Mouse (Mus musculus): Measurements from ENCODE around the gene Acadl. TPM values are rescaled to one million over a fixed set of nuclear protein-coding genes. Genes with fewer than 3 reads are reported as not detected.
A peak's percentile ranks its signal among the peaks of the same experiment; 100 is the strongest.

Acadl gene
- 10 to 100 TPM; 27.1 to 33.1 TPM for total RNA-seq (2021)
- long read RNA-seq, experiment 1, transcript Acadl-201 (11 exons, 1,916 nt), result major isoform, 31 of 39 reads
- long read RNA-seq, experiment 1, partial matches to known transcripts, result 6 of 39 reads
- long read RNA-seq, experiment 1, other reads (novel, unspliced or antisense), result 2 of 39 reads
- long read RNA-seq, experiment 2, transcript Acadl-201 (11 exons, 1,916 nt), result major isoform, 21 of 28 reads
- long read RNA-seq, experiment 2, partial matches to known transcripts, result 7 of 28 reads
- long read RNA-seq, experiment 2, other reads (novel, unspliced or antisense), result 0 of 28 reads

DNA sequence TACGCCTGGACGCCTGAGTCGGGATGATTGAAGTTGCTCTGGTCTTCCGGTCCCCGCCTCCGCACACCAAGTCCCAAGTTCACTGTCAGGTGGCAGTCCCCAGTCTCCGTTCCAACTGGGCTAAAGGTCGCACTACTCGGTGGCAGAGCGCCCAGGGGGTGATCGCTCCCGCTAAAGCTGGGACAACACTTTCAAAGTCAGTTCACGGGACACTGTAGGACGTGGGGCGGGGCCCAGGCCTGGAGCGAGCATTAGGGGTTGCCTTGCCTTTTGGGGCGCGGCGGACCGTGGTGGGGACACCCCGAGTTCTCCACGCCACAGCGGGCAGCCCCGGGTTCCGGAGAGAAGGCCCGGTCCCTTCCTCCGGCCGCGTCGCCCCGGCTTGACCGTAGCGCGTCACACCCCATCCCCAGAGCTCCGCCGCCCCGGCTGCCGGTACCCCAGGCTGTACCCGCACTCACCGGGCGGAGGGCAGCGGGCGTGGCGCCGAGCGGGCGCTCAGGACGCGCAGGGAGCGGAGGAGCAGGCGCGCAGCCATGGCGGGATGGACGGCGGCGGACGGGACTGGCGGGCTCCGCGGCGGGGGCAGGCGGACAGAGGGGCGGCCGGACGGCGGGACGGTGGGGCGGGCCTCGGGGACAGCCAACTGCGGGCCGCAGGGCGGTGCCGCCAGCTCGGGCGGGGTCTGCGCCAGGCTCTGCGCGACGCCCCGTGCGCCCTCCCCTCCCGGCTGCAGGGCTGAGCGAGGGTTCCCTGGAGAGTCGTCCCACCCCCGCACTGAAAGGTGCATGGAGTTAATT lies at the start of gene Acadl:
Gene Acadl, minus strand, starts transcription at position 566 of the 800 bp plus-strand sequence.
- intact Hi-C loops (cut with DNase I), result no loop called here
- peak; percentile 60 to 72 for DNase-seq (ENCODE audit: low spot score in 2 of 2)

GRCm38 (mm10) chr1:66912305-66912704 lies 49.2 kb upstream of the Acadl start:
- DNase-seq (ENCODE audit: low spot score in 2 of 2), result no peak
- intact Hi-C loops (cut with DNase I), result no loop called here

GRCm38 (mm10) chr1:66902566-66902965 lies 39.5 kb upstream of the Acadl start:
- no peak for DNase-seq (ENCODE audit: low spot score in 2 of 2)
- intact Hi-C loops (cut with DNase I), result no loop called here

DNA sequence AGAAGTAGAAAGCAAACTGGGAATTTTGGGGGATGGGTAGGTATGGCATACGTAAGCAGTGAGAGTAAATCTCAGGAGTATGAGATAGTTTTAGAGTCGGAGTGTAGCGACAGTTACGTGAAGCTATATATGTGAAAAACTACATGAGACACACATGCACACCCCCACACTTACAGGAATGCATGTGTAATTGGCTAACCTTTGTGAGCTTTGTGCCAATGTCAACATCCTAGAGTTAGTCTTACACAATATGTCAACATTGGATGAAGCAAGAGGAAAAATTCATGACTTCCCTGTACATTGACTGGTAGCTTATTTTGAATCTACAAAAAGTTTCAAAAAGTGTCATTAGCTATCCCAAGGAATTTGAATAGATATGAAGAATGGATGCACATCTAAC lies 37.9 kb upstream of the Acadl start:
- DNase-seq (ENCODE audit: low spot score in 2 of 2), result no peak
- intact Hi-C loops (cut with DNase I), result no loop called here

DNA sequence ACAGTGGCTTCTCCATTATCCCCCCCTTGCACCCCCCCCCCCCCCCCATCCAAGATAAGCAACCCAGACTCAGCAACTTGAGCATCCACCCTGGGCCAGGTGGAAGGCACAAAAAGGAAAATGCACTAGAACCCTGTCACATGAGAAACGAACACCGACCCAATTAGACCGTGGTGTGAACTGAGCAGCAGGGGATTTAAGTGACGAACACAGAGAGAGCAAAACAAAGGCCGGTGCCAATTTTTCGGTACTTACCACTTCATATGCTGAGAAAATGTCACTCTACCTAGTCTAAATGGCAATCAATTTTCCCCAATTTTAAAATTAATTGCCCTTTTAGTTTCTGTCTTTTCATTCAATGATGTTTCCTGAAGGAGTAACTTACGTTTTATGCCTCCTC lies 35.2 kb upstream of the Acadl start:
- intact Hi-C loops (cut with DNase I), result no loop called here
- no peak for DNase-seq (ENCODE audit: low spot score in 2 of 2)

- intact Hi-C loops (cut with DNase I), result loop anchor here (2.0 kb wide), 1 partner anchor 96 kb away; no protein-coding TSS in a partner anchor
- DNase-seq (ENCODE audit: low spot score in 2 of 2), result peak in 1 of 2 experiments; percentile 6
Observed at GRCm38 (mm10) chr1:66896556-66896955, 33.5 kb upstream of the Acadl start.

DNA sequence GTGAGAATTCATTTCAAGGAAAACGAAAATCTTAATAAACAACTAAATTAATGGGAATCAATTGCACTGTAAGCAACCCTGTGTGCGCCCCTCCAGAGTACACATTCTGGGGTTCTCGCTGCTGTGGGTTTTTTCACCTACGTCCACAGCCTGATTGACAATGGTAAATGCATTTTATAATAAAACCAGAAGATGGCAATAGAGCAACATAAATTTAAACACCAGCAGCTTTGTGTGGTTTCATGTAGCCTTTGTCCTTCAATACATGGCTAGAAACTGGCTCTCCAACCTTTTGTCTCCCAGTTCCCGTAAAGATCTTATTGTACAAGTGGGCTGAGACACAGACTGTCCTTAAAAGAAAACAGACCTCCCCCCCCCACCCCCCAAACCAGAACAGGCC lies 33.0 kb upstream of the Acadl start:
- intact Hi-C loops (cut with DNase I), result loop anchor here (2.0 kb wide), 1 partner anchor 97 kb away; no protein-coding TSS in a partner anchor

DNA sequence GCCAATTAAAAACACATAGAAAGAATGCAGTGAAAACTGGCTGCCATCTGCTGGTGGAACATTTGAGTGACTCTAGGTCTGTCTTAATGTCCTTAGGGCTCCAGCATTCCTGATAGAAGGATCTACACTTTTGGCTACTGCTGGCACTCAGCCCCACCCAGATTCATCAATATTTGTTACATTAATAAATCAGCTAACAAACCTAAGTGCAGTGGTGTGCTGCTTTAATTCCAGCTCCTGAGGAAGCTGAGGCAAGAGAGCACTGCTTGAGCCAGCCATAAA lies 32.7 kb upstream of the Acadl start:
- DNase-seq (ENCODE audit: low spot score in 2 of 2), result peak; percentile 52 to 65
- intact Hi-C loops (cut with DNase I), result loop anchor here (2.0 kb wide), 1 partner anchor 97 kb away; no protein-coding TSS in a partner anchor

More for the DNA sequence above, 33.0 kb upstream of the Acadl start:
- DNase-seq (ENCODE audit: low spot score in 2 of 2), result peak in 1 of 2 experiments; percentile 58

- DNase-seq (ENCODE audit: low spot score in 2 of 2), result no peak
- intact Hi-C loops (cut with DNase I), result no loop called here
Observed at GRCm38 (mm10) chr1:66895093-66895836, 32.2 kb upstream of the Acadl start.

GRCm38 (mm10) chr1:66887175-66887574 lies 24.1 kb upstream of the Acadl start:
- no peak for DNase-seq (ENCODE audit: low spot score in 2 of 2)
- intact Hi-C loops (cut with DNase I), result no loop called here

GRCm38 (mm10) chr1:66880217-66880616 lies 17.1 kb upstream of the Acadl start:
- intact Hi-C loops (cut with DNase I), result no loop called here
- DNase-seq (ENCODE audit: low spot score in 2 of 2), result no peak

GRCm38 (mm10) chr1:66874740-66875139 lies 11.7 kb upstream of the Acadl start:
- intact Hi-C loops (cut with DNase I), result no loop called here
- no peak for DNase-seq (ENCODE audit: low spot score in 2 of 2)

DNA sequence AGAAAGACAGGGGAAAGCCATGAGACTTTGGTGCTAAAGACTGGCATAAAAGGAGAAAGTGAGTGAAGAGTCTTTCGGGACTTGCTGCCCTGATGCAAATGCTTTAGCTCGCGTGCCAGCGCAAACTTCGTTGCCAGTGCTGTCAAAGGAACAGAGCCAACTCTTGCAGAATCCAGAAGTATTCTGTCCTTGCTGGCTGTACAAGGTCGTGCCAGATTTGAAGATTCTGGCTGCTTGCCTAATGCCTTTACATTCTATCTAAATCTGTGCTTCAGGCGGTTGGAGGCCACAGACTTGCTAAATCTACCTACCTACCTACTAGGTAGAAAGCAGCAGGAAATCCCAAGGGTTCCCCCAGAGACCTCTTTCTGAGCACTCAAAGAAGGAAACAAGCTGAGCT lies 8.5 kb upstream of the Acadl start:
- peak in 1 of 2 experiments; percentile 15 for DNase-seq (ENCODE audit: low spot score in 2 of 2)
- intact Hi-C loops (cut with DNase I), result no loop called here

DNA sequence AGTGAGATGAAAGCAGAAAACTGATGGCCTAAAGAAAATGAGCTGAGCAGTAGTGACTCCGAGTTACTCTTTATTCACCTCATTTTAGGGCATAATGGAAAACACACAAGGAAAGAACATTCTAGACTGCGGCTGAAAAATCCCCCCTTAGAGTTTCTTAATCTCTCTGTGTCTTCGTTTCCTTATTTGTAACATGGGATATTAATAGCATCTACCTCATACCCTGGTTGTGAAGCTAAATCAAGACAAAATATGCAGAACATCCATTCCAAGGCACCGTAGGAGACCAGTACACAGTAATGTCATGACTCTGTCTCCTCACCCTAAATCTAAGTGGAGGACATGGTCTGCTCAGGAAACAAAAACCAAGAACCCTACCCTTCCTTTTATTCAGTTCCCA lies 2.6 kb upstream of the Acadl start:
- no peak for DNase-seq (ENCODE audit: low spot score in 2 of 2)
- intact Hi-C loops (cut with DNase I), result no loop called here

GRCm38 (mm10) chr1:66863741-66864495 lies 841 bp upstream of the Acadl start:
- no peak for DNase-seq (ENCODE audit: low spot score in 2 of 2)
- intact Hi-C loops (cut with DNase I), result no loop called here

GRCm38 (mm10) chr1:66861764-66862672 lies 1.1 kb downstream of the Acadl start:
- intact Hi-C loops (cut with DNase I), result no loop called here

DNA sequence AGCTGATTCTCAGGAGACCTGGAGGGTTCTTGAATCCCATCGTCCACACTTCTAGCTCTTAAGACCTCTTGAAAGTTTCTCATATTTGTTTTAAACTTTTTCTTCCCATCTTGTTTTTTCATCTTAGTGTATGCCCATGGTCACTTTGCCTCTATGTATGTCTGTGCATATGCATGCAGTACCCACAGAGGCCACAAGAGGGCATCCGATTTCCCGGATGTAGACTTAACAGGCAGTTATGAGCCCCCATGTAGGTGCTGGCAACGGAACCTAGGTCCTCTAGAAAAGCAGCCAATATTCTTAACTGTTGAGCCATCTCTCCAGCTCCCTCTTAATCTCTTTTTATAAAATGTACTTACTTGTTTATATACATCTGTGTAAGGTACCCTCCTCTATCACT lies 15.6 kb downstream of the Acadl start:
- DNase-seq (ENCODE audit: low spot score in 2 of 2), result no peak
- intact Hi-C loops (cut with DNase I), result no loop called here

More at GRCm38 (mm10) chr1:66861764-66862672, 1.1 kb downstream of the Acadl start:
- DNase-seq (ENCODE audit: low spot score in 2 of 2), result no peak

DNA sequence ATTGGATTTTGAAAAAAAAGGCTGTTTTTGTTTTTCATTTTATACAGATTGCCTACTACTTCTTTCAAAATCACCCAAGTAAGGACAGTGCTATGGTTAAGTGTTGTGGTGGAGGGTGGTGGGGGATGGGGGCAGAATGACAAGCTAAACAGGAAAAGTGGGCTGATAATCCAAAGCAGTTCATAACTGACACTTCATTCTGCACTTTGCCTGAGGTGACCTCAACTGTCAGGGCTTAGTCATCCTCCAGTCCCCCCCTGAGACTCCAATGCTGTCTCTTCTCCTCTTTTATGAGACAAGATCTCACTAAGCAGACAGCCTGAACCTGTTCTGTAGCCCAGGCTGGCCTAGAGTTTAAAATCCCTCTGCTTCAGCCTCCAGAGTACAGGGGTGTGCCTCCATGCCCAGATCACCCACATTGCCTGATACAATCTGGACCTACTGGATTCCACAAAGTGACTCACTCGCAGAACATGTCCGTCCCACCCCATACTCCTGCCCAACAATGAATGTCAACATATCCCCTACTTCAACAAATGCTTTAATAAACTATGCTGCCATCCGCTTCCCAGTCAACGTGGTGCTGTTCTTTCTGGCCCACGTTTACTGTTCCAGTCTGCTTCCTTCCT lies 17.3 kb downstream of the Acadl start:
- DNase-seq (ENCODE audit: low spot score in 2 of 2), result no peak
- intact Hi-C loops (cut with DNase I), result no loop called here

Data from left cerebral cortex, postnatal 14 days (tissue).